Comparison of ENCODE assay signal across 14 mouse cellular contexts in genomic region chr14:109214848-109215247, GRCm38 (mm10).
A peak's percentile ranks its signal among the peaks of the same experiment; 100 is the strongest.
DNase-seq lines count a peak whose midpoint lies in the region; ATAC-seq lines count a peak whose summit lies in the region.
"Had no signal": no experiment of that assay in that cellular context is flagged by ENCODE, and none has a peak within 500 bp of the region (broad histone marks: within the 10 kb centered on the region; RNA-seq: fewer than 3 reads in every experiment).

No protein-coding gene starts in this region.

- H3K4me1 ChIP-seq in midbrain, embryonic 12.5 days, result no peaks in the 10 kb centered on the region
- H3K4me1 ChIP-seq in midbrain, embryonic 15.5 days, result no peaks in the 10 kb centered on the region
- H3K4me1 ChIP-seq: embryonic facial prominence, embryonic 12.5 days; forebrain, embryonic 15.5 days had no signal

- no peaks in the 10 kb centered on the region for H3K9me3 ChIP-seq in midbrain, embryonic 12.5 days
- no peaks in the 10 kb centered on the region for H3K9me3 ChIP-seq in midbrain, embryonic 15.5 days
- H3K9me3 ChIP-seq: embryonic facial prominence, embryonic 12.5 days; forebrain, embryonic 15.5 days had no signal

- no peak overlapping the region for H3K4me3 ChIP-seq in midbrain, embryonic 12.5 days
- no peak overlapping the region for H3K4me3 ChIP-seq in midbrain, embryonic 15.5 days
- H3K4me3 ChIP-seq: embryonic facial prominence, embryonic 12.5 days; forebrain, embryonic 15.5 days had no signal

- no peak overlapping the region for H3K9ac ChIP-seq in midbrain, embryonic 12.5 days (replicated peaks)
- no peak overlapping the region for H3K9ac ChIP-seq in midbrain, embryonic 15.5 days
- H3K9ac ChIP-seq: embryonic facial prominence, embryonic 12.5 days; forebrain, embryonic 15.5 days had no signal

- 94% methylated on average over 8 of the region's 8 CpGs for WGBS in midbrain, embryonic 12.5 days
- WGBS in midbrain, embryonic 15.5 days, result 91% methylated on average over 8 of the region's 8 CpGs

- H3K36me3 ChIP-seq in midbrain, embryonic 12.5 days, result no peaks in the 10 kb centered on the region
- H3K36me3 ChIP-seq in midbrain, embryonic 15.5 days (replicated peaks), result no peaks in the 10 kb centered on the region
- H3K36me3 ChIP-seq: embryonic facial prominence, embryonic 12.5 days; forebrain, embryonic 15.5 days had no signal

- peak; percentile 26 for DNase-seq in gastrocnemius, postnatal 25 days
- no peak for DNase-seq in gastrocnemius, adult 8-10 months (ENCODE audit: low spot score in 2 of 2)
- peak; percentile 49 for DNase-seq in heart, adult 8-10 months (ENCODE audit: low spot score)
- peak; percentile 13 to 15 for DNase-seq in layer of hippocampus, postnatal 10 days (ENCODE audit: low spot score in 2 of 2)
- no peak for DNase-seq in c-Kit-positive CD71-positive TER-119-positive erythroid progenitor cells, embryonic 14.5 days (ENCODE audit: low spot score)
- DNase-seq: adrenal gland, postnatal 25 days; cerebellum, adult 11-12 months; kidney, adult 11 months had no signal

- no peak overlapping the region for H3K4me2 ChIP-seq in midbrain, embryonic 12.5 days (replicated peaks)
- H3K4me2 ChIP-seq in midbrain, embryonic 15.5 days, result no peak overlapping the region
- H3K4me2 ChIP-seq: embryonic facial prominence, embryonic 12.5 days; forebrain, embryonic 15.5 days; liver, embryonic 11.5 days had no signal

- no peaks in the 10 kb centered on the region for H3K27me3 ChIP-seq in midbrain, embryonic 12.5 days
- no peaks in the 10 kb centered on the region for H3K27me3 ChIP-seq in midbrain, embryonic 15.5 days (replicated peaks)
- H3K27me3 ChIP-seq: embryonic facial prominence, embryonic 12.5 days; forebrain, embryonic 15.5 days had no signal

- H3K27ac ChIP-seq in midbrain, embryonic 12.5 days (replicated peaks), result no peak overlapping the region
- no peak overlapping the region for H3K27ac ChIP-seq in midbrain, embryonic 15.5 days
- H3K27ac ChIP-seq: embryonic facial prominence, embryonic 12.5 days; forebrain, embryonic 15.5 days had no signal

- peak; percentile 30; the same call in 1 of the 2 replicates for ATAC-seq in midbrain, embryonic 12.5 days (ENCODE audit: low FRiP score, low read depth)
- no peak for ATAC-seq in midbrain, embryonic 15.5 days (replicated peaks)
- no peak for ATAC-seq in erythroid progenitor cell, adult 5-6 weeks (replicated peaks; ENCODE audit: low FRiP score, poor library complexity, severe bottlenecking)
- ATAC-seq: forebrain, embryonic 15.5 days had no signal

Comparison
In these comparisons a context has a peak if more than half of its experiments do, and no peak if none do; other contexts are left out.
1. DNase-seq: peak in gastrocnemius, postnatal 25 days (single experiment), heart, adult 8-10 months (single experiment) and layer of hippocampus, postnatal 10 days (2 of 2); none in gastrocnemius, adult 8-10 months (0 of 2) and c-Kit-positive CD71-positive TER-119-positive erythroid progenitor cells, embryonic 14.5 days (single experiment).